Mouse (Mus musculus) midbrain, embryonic 14.5 days (tissue): ENCODE measurements at regions not wholly inside any gene's neighbourhood (a gene's known extent, or its start where the extent isn't known, plus 50 kb on each side); places are given as distances from the start of the nearest gene placed in this dataset.

ENCODE experiments used
- ATAC-seq: fragments of 200-750 bp; cut with Nextera tagmentation; 2 replicates; pipeline ENCODE4 v1.8.0; 2017; ENCODE audit warnings: moderate number of reproducible peaks, moderate library complexity; ENCODE audit not compliant: low FRiP score, low TSS enrichment
- DNase-seq: peaks from one replicate; pipeline ENCODE4 v3.0.0-alpha.2; 2015
- H3K27ac ChIP-seq: fragments of 300-500 bp; sonication (generic); replicated peaks from 2 replicates; pipeline ENCODE4 v1.5.1; 2014; ENCODE audit warnings: mild to moderate bottlenecking, low read depth, low read length, moderate library complexity
- H3K27me3 ChIP-seq: fragments of 300-500 bp; sonication (generic); 2 replicates; pipeline ENCODE4 v1.6.1; 2014; ENCODE audit warnings: low read length, control low read depth, mixed read lengths; ENCODE audit not compliant: control insufficient read depth, insufficient read depth
- H3K36me3 ChIP-seq: fragments of 300-500 bp; sonication (generic); 2 replicates; pipeline ENCODE4 v1.6.1; 2014; ENCODE audit warnings: low read length, control low read depth; ENCODE audit not compliant: control insufficient read depth, insufficient read depth
- H3K4me1 ChIP-seq: fragments of 300-500 bp; sonication (generic); 2 replicates; pipeline ENCODE4 v1.6.1; 2014; ENCODE audit warnings: mild to moderate bottlenecking, antibody characterized with exemption, low read length, control low read depth; ENCODE audit not compliant: control insufficient read depth, insufficient read depth
- H3K4me2 ChIP-seq: fragments of 300-500 bp; sonication (generic); 2 replicates; pipeline ENCODE4 v1.6.1; 2014; ENCODE audit warnings: mild to moderate bottlenecking, low read length, moderate library complexity
- H3K4me3 ChIP-seq: fragments of 300-500 bp; sonication (generic); replicated peaks from 2 replicates; pipeline ENCODE4 v1.5.1; 2014; ENCODE audit warnings: low read depth, low read length
- H3K9ac ChIP-seq: fragments of 300-500 bp; sonication (generic); replicated peaks from 2 replicates; pipeline ENCODE4 v1.6.1; 2014; ENCODE audit warnings: mild to moderate bottlenecking, low read length, moderate library complexity
- H3K9me3 ChIP-seq: fragments of 300-500 bp; sonication (generic); 2 replicates; pipeline ENCODE4 v1.6.1; 2016; ENCODE audit warnings: low read length, control low read depth, mixed read lengths; ENCODE audit not compliant: control insufficient read depth
- WGBS: fragments of 180-500 bp; shearing (Covaris S2); extraction: QIAGEN DNeasy Blood & Tissue Kit; methylation state at CpG from one replicate; pipeline ENCODE4 v1.1.7; 2014; 5-methylcytosine and 5-hydroxymethylcytosine counted together

GRCm38 (mm10) chr10:68347806-68348205 is 69.3 kb upstream of the Arid5b start:
- no peaks in the 10 kb centered on the region for H3K27me3 ChIP-seq
- no peaks in the 10 kb centered on the region for H3K4me1 ChIP-seq
- no peak overlapping the region for H3K4me3 ChIP-seq
- ATAC-seq (no peak), DNase-seq (no peak)
- peaks cover 2% of the 10 kb centered on the region; the same call in 1 of the 2 replicates for H3K9me3 ChIP-seq
- H3K4me2 ChIP-seq, result no peak overlapping the region
- no peak overlapping the region for H3K9ac ChIP-seq
- 94% methylated on average over 7 of the region's 7 CpGs for WGBS
- no peaks in the 10 kb centered on the region for H3K36me3 ChIP-seq
- no peak overlapping the region for H3K27ac ChIP-seq

GRCm38 (mm10) chr10:68344991-68345720 is 66.6 kb upstream of the Arid5b start:
- Histone ChIP-seq H3K27me3 (no peaks in the 10 kb centered on the region), H3K36me3 (no peaks in the 10 kb centered on the region), H3K27ac (no peak overlapping the region), H3K9ac (no peak overlapping the region), H3K4me3 (no peak overlapping the region), H3K4me1 (no peaks in the 10 kb centered on the region), H3K9me3 (peaks cover 7% of the 10 kb centered on the region; the same call in 1 of the 2 replicates), H3K4me2 (no peak overlapping the region)
- WGBS, result 92% methylated on average over 18 of the region's 18 CpGs
- ATAC-seq (no peak), DNase-seq (no peak)

- 91% methylated on average over 2 of the region's 2 CpGs for WGBS
- DNase-seq (no peak), ATAC-seq (no peak)
- no peak overlapping the region for H3K9ac ChIP-seq
- H3K27ac ChIP-seq, result no peak overlapping the region
- peaks cover 7% of the 10 kb centered on the region; the same call in 1 of the 2 replicates for H3K9me3 ChIP-seq
- no peak overlapping the region for H3K4me2 ChIP-seq
- H3K4me1 ChIP-seq, result no peaks in the 10 kb centered on the region
- H3K4me3 ChIP-seq, result no peak overlapping the region
- H3K36me3 ChIP-seq, result no peaks in the 10 kb centered on the region
- no peaks in the 10 kb centered on the region for H3K27me3 ChIP-seq
Measured at GRCm38 (mm10) chr10:68344211-68344610, 65.7 kb upstream of the Arid5b start.

GRCm38 (mm10) chr10:68334054-68334453 is 55.5 kb upstream of the Arid5b start:
- ATAC-seq (no peak), DNase-seq (no peak)
- H3K4me2 ChIP-seq, result no peak overlapping the region
- no peaks in the 10 kb centered on the region; the same call in 1 of the 2 replicates for H3K9me3 ChIP-seq
- no peak overlapping the region for H3K27ac ChIP-seq
- H3K4me3 ChIP-seq, result no peak overlapping the region
- no peak overlapping the region for H3K9ac ChIP-seq
- no peaks in the 10 kb centered on the region for H3K36me3 ChIP-seq
- no peaks in the 10 kb centered on the region for H3K4me1 ChIP-seq
- 96% methylated on average over 5 of the region's 5 CpGs for WGBS
- no peaks in the 10 kb centered on the region for H3K27me3 ChIP-seq
